Mouse (Mus musculus) heart, adult 2 months (tissue): ENCODE measurements around the gene Sim2. TPM values are rescaled to one million over a fixed set of nuclear protein-coding genes. Genes with fewer than 3 reads are reported as not detected.

ENCODE experiments used
- DNase-seq, 2 experiments: peaks; one replicate each; pipeline ENCODE4 v3.0.0; 2021
- H3K27ac ChIP-seq: fragments of 200-600 bp; 2 replicates; pipeline ENCODE4 v1.8.1; 2022
- H3K27me3 ChIP-seq: fragments of 200-500 bp; 2 replicates; pipeline ENCODE4 v1.6.1; 2012; ENCODE audit warnings: mild to moderate bottlenecking, low read length, inconsistent platforms, mixed read lengths; ENCODE audit not compliant: control insufficient read depth, insufficient read depth
- H3K36me3 ChIP-seq: fragments of 200-500 bp; 2 replicates; pipeline ENCODE4 v1.6.1; 2012; ENCODE audit warnings: low read length, inconsistent platforms; ENCODE audit not compliant: control insufficient read depth, insufficient read depth
- H3K4me1 ChIP-seq: fragments of 200-500 bp; 2 replicates; pipeline ENCODE4 v1.6.1; 2011; ENCODE audit warnings: low read length; ENCODE audit not compliant: control insufficient read depth, insufficient read depth
- H3K4me3 ChIP-seq: fragments of 200-600 bp; 2 replicates; pipeline ENCODE4 v1.8.1; 2022
- H3K79me2 ChIP-seq: fragments of 200-500 bp; replicated peaks from 2 replicates; pipeline ENCODE4 v1.6.1; 2012; ENCODE audit warnings: mild to moderate bottlenecking, inconsistent platforms, low read length, moderate library complexity, mixed read lengths; ENCODE audit not compliant: control insufficient read depth, insufficient read depth
- H3K9ac ChIP-seq: fragments of 200-500 bp; 2 replicates; pipeline ENCODE4 v1.6.1; 2012; ENCODE audit warnings: low read depth, mild to moderate bottlenecking, control low read depth, inconsistent platforms, low read length, mixed read lengths
- CTCF ChIP-seq: fragments of 200-600 bp; IDR thresholded peaks from 2 replicates; pipeline ENCODE4 v1.8.1; 2022; ENCODE audit warnings: antibody characterized with exemption, mild to moderate bottlenecking, moderate library complexity
- EP300 ChIP-seq: fragments of 200-500 bp; IDR thresholded peaks from 2 replicates; pipeline ENCODE4 v1.6.1; 2011; ENCODE audit warnings: low read depth, low read length, control low read depth; ENCODE audit not compliant: insufficient read depth
- POLR2A ChIP-seq: fragments of 200-500 bp; IDR thresholded peaks from 2 replicates; pipeline ENCODE4 v1.6.1; 2011; ENCODE audit warnings: mild to moderate bottlenecking, low read depth, low read length, control low read depth; ENCODE audit not compliant: insufficient read depth
- WGBS: fragments of 180-500 bp; shearing (Covaris S2); methylation state at CpG from one replicate; pipeline ENCODE4 v1.1.7; 2018; 5-methylcytosine and 5-hydroxymethylcytosine counted together
- intact Hi-C: fragments of 180-260 bp; cut with DNase I; formaldehyde crosslinking; loops from one replicate; pipeline ENCODE4 v1.15.1; 2025
- polyA plus RNA-seq: library from polyadenylated mRNA; depleted of rRNA; stranded (reverse); fragments of >200 nt; gene quantifications from 2 replicates; pipeline ENCODE4 v1.2.3, GENCODE M21; 2012
- total RNA-seq, 2 experiments: library from RNA; stranded (reverse); gene quantifications; 2 replicates each; pipeline ENCODE4 v1.2.3; 2021

Sim2 gene
- total and polyA plus RNA-seq, 3 experiments, result 0.12 TPM; not detected in 2

GRCm38 (mm10) chr16:94125172-94125981, 40.6 kb downstream of the Sim2 start:
- no peaks in the 10 kb centered on the region for H3K79me2 ChIP-seq
- H3K4me1 ChIP-seq, result no peaks in the 10 kb centered on the region
- peaks cover 3% of the 10 kb centered on the region; the same call in 1 of the 2 replicates for H3K27me3 ChIP-seq
- TF ChIP-seq EP300 (no peak), CTCF (no peak), POLR2A (no peak)
- DNase-seq, result no peak
- intact Hi-C loops, result no loop called here
- H3K36me3 ChIP-seq, result no peaks in the 10 kb centered on the region
- 3% methylated on average over 83 of the region's 83 CpGs for whole genome bisulfite sequencing
- H3K27ac ChIP-seq, result no peak overlapping the region
- H3K4me3 ChIP-seq, result no peak overlapping the region
- no peak overlapping the region for H3K9ac ChIP-seq

- no peak for DNase-seq
- no peak overlapping the region for H3K9ac ChIP-seq
- H3K27me3 ChIP-seq, result peaks cover 3% of the 10 kb centered on the region; the same call in 1 of the 2 replicates
- no peak for TF ChIP-seq POLR2A
- no peak for TF ChIP-seq EP300
- TF ChIP-seq CTCF, result no peak
- WGBS, result 49% methylated on average over 9 of the region's 9 CpGs
- no peak overlapping the region for H3K4me3 ChIP-seq
- no peaks in the 10 kb centered on the region for H3K4me1 ChIP-seq
- no peaks in the 10 kb centered on the region for H3K79me2 ChIP-seq
- H3K36me3 ChIP-seq, result no peaks in the 10 kb centered on the region
- intact Hi-C loops, result no loop called here
- H3K27ac ChIP-seq, result no peak overlapping the region
These were observed 41.5 kb downstream of the Sim2 start for GRCm38 (mm10) chr16:94126200-94126599.

GRCm38 (mm10) chr16:94128236-94128835, 43.6 kb downstream of the Sim2 start:
- DNase-seq, result no peak
- H3K79me2 ChIP-seq, result no peaks in the 10 kb centered on the region
- 88% methylated on average over 2 of the region's 2 CpGs for WGBS
- no peak overlapping the region for H3K9ac ChIP-seq
- H3K27ac ChIP-seq, result no peak overlapping the region
- TF ChIP-seq CTCF (no peak), EP300 (no peak), POLR2A (no peak)
- H3K36me3 ChIP-seq, result no peaks in the 10 kb centered on the region
- peaks cover 3% of the 10 kb centered on the region; the same call in 1 of the 2 replicates for H3K27me3 ChIP-seq
- H3K4me3 ChIP-seq, result no peak overlapping the region
- intact Hi-C loops, result no loop called here
- no peaks in the 10 kb centered on the region for H3K4me1 ChIP-seq

- H3K27me3 ChIP-seq, result no peaks in the 10 kb centered on the region
- 89% methylated on average over 10 of the region's 10 CpGs for WGBS
- H3K36me3 ChIP-seq, result no peaks in the 10 kb centered on the region
- H3K4me3 ChIP-seq, result no peak overlapping the region
- H3K9ac ChIP-seq, result no peak overlapping the region
- TF ChIP-seq EP300, result no peak
- TF ChIP-seq CTCF, result no peak
- TF ChIP-seq POLR2A, result no peak
- no peaks in the 10 kb centered on the region for H3K4me1 ChIP-seq
- intact Hi-C loops, result no loop called here
- no peak for DNase-seq
- H3K27ac ChIP-seq, result no peak overlapping the region
- no peaks in the 10 kb centered on the region for H3K79me2 ChIP-seq
These were observed 49.5 kb downstream of the Sim2 start for GRCm38 (mm10) chr16:94134218-94134617.

GRCm38 (mm10) chr16:94140746-94141145, 56.0 kb downstream of the Sim2 start:
- Histone ChIP-seq H3K27ac (no peak overlapping the region), H3K79me2 (no peaks in the 10 kb centered on the region), H3K4me1 (no peaks in the 10 kb centered on the region), H3K9ac (no peak overlapping the region), H3K4me3 (no peak overlapping the region), H3K36me3 (no peaks in the 10 kb centered on the region), H3K27me3 (no peaks in the 10 kb centered on the region)
- intact Hi-C loops, result no loop called here
- TF ChIP-seq CTCF, result no peak
- no peak for TF ChIP-seq POLR2A
- no peak for TF ChIP-seq EP300
- no peak for DNase-seq
- WGBS, result 81% methylated on average over 10 of the region's 10 CpGs

- no peak for TF ChIP-seq CTCF
- TF ChIP-seq POLR2A, result no peak
- TF ChIP-seq EP300, result no peak
- DNase-seq, result no peak
- Histone ChIP-seq H3K9ac (no peak overlapping the region), H3K27me3 (no peaks in the 10 kb centered on the region), H3K27ac (no peak overlapping the region), H3K79me2 (no peaks in the 10 kb centered on the region), H3K36me3 (no peaks in the 10 kb centered on the region), H3K4me3 (no peak overlapping the region), H3K4me1 (no peaks in the 10 kb centered on the region; the same call in 1 of the 2 replicates)
- intact Hi-C loops, result no loop called here
- WGBS, result 24% methylated on average over 10 of the region's 10 CpGs
These were observed 58.6 kb downstream of the Sim2 start for GRCm38 (mm10) chr16:94143325-94143724.
